Mouse (Mus musculus) testis, adult 2 months (tissue): ENCODE results near the gene Slc48a1.

Experiments used
- CTCF ChIP-seq: fragments of 200-500 bp; IDR thresholded peaks from 2 replicates; pipeline ENCODE4 v1.5.1; 2012; ENCODE audit warnings: low read depth, mild to moderate bottlenecking, inconsistent platforms, low read length, moderate library complexity; ENCODE audit not compliant: control insufficient read depth, insufficient read depth, insufficient replicate concordance
- POLR2A ChIP-seq: fragments of 200-500 bp; IDR thresholded peaks from 2 replicates; pipeline ENCODE4 v1.6.1; 2012; ENCODE audit warnings: low read depth, mild to moderate bottlenecking, inconsistent platforms, low read length, moderate library complexity; ENCODE audit not compliant: control insufficient read depth

DNA sequence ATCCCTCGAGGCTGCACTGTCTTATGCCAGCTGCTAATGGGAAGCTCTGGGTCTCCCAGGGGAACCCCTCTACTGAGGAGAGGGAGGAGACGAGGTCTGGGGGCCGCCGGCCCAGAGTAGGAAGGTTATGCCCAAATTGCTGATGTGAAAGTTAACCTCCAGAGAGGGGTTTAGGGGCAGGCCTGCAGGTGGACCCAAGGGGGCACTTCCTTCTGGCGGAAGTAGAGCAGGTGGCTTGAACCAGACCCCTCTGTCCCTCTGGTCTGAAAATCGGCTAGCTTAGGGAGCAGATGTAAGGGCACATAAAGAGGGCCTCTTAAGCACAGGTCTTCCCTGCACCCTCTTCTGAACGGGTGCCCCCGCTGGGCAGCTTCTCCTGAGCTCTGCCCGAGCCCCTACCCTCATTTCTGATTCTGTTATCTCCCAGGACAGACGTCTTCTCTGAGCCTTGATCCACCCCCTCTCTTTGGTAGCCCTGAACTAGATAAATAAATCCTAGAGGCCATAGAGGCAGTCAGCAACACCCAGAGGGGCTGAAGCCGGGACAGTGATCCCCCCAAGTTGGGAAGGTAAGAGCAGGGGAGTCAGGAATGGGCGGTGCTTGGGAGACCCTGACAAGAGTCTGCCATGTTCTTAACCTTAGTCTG, 47.7 kb downstream of the Slc48a1 start:
- TF ChIP-seq CTCF (no peak), POLR2A (no peak)
